Mouse (Mus musculus): Measurements from ENCODE around the gene Ppp1r12a.

GRCm38 (mm10) chr10:108313845-108314244 lies 151.9 kb downstream of the Ppp1r12a start:
- no peak for TF ChIP-seq HCFC1 (IDR thresholded peaks at IDR 0.05; ENCODE audit: borderline replicate concordance, insufficient read depth, low read length)
- TF ChIP-seq ZC3H11A (IDR thresholded peaks at IDR 0.05; ENCODE audit: borderline replicate concordance, low read depth, low read length): no peak
- no peak for TF ChIP-seq ZNF384 (IDR thresholded peaks at IDR 0.05; ENCODE audit: low read depth, low read length)
